ENCODE assay signal across 10 mouse cellular contexts in the genomic region with DNA sequence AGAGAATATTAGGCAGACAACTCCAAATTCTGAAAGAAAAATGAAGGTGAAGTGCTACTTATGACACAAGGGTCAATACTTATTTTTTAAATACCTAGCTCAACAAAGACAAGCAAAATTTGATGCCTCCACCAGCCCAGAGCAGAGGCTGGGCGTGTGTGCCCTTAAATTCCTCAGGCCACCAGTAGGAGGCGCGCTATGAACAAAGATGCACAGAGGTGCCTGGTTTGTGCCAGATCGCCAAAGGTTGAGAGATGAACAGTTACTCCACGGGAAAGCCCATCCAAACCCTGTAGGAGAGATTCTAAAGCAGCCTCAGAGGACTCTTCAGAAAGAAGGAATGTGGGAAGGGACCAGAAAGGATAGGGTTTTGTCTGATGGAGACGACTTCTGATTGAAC. TPM values are rescaled to one million over a fixed set of nuclear protein-coding genes. Genes with fewer than 3 reads are reported as not detected.
DNase-seq lines count a peak whose midpoint lies in the region; ATAC-seq and TF ChIP-seq lines count a peak whose summit lies in the region.
"Had no signal": no experiment of that assay in that cellular context is flagged by ENCODE, and none has a peak within 500 bp of the region (broad histone marks: within the 10 kb centered on the region; RNA-seq: fewer than 3 reads in every experiment).

No protein-coding gene starts in this region.

- 0 out of 2 replicates have a peak, but pooled peaks cover 5% of the 10 kb centered on the region for H3K36me3 ChIP-seq in midbrain, embryonic 14.5 days (ENCODE audit: control insufficient read depth, insufficient read depth, low read length)
- H3K36me3 ChIP-seq in stomach, postnatal 0 days (ENCODE audit: control insufficient read depth, insufficient read depth, low read length) = no peaks in the 10 kb centered on the region; the same call in 1 of the 2 replicates
- H3K36me3 ChIP-seq: midbrain, embryonic 12.5 days had no signal

- peaks cover 6% of the 10 kb centered on the region; the same call in 1 of the 2 replicates for H3K4me1 ChIP-seq in midbrain, embryonic 14.5 days (ENCODE audit: control insufficient read depth, insufficient read depth, low read length)
- no peaks in the 10 kb centered on the region for H3K4me1 ChIP-seq in stomach, postnatal 0 days (replicated peaks; ENCODE audit: control insufficient read depth, insufficient read depth)

- H3K9me3 ChIP-seq in midbrain, embryonic 14.5 days (ENCODE audit: control insufficient read depth, low read length) = no peaks in the 10 kb centered on the region
- H3K9me3 ChIP-seq in stomach, postnatal 0 days (ENCODE audit: control insufficient read depth, low read length) = no peaks in the 10 kb centered on the region
- H3K9me3 ChIP-seq: embryonic facial prominence, embryonic 15.5 days; midbrain, embryonic 12.5 days had no signal

- WGBS in midbrain, embryonic 14.5 days = 16% methylated on average over 6 of the region's 6 CpGs
- 20% methylated on average over 6 of the region's 6 CpGs for WGBS in stomach, postnatal 0 days

- H3K9ac ChIP-seq in midbrain, embryonic 14.5 days (replicated peaks; ENCODE audit: low read length) = no peak overlapping the region
- H3K9ac ChIP-seq in stomach, postnatal 0 days (ENCODE audit: low read length) = no peak overlapping the region
- H3K9ac ChIP-seq: embryonic facial prominence, embryonic 15.5 days; midbrain, embryonic 12.5 days had no signal

- no peak overlapping the region for H3K4me2 ChIP-seq in midbrain, embryonic 14.5 days (ENCODE audit: low read length)
- no peak overlapping the region for H3K4me2 ChIP-seq in stomach, postnatal 0 days (replicated peaks; ENCODE audit: low read depth)
- H3K4me2 ChIP-seq: embryonic facial prominence, embryonic 15.5 days; midbrain, embryonic 12.5 days had no signal

- peak; percentile 91 for TF ChIP-seq CTCF in stomach, postnatal 0 days (IDR thresholded peaks at IDR 0.05; ENCODE audit: low read depth)

- peak; percentile 54 for DNase-seq in layer of hippocampus, adult 11-12 months (ENCODE audit: low spot score)
- DNase-seq in layer of hippocampus, adult 9-11 months = no peak
- DNase-seq in adrenal gland, adult 8-10 months = peak; percentile 17
- peak; percentile 84 for DNase-seq in embryo, embryonic 10.5 days (ENCODE audit: low spot score)
- DNase-seq in heart, postnatal 10 days = peak; percentile 81 to 85
- peak; percentile 50 to 52 for DNase-seq in layer of hippocampus, postnatal 36 days
- DNase-seq in midbrain, embryonic 14.5 days = peak; percentile 66
- DNase-seq in stomach, postnatal 0 days (ENCODE audit: low spot score) = peak; percentile 73

- no peak overlapping the region for H3K4me3 ChIP-seq in midbrain, embryonic 14.5 days (replicated peaks; ENCODE audit: low read depth, low read length)
- H3K4me3 ChIP-seq in stomach, postnatal 0 days (ENCODE audit: low read depth, low read length) = no peak overlapping the region
- H3K4me3 ChIP-seq: embryonic facial prominence, embryonic 15.5 days; midbrain, embryonic 12.5 days had no signal

- H3K27ac ChIP-seq in midbrain, embryonic 14.5 days (replicated peaks; ENCODE audit: low read depth, low read length) = no peak overlapping the region
- H3K27ac ChIP-seq in stomach, postnatal 0 days (replicated peaks) = no peak overlapping the region
- H3K27ac ChIP-seq: embryonic facial prominence, embryonic 15.5 days; midbrain, embryonic 12.5 days had no signal

- no peak for ATAC-seq in midbrain, embryonic 14.5 days (ENCODE audit: low FRiP score, low TSS enrichment)
- ATAC-seq in stomach, postnatal 0 days (ENCODE audit: low FRiP score, low TSS enrichment) = peak; percentile 73; the same call in 1 of the 2 replicates

- no peaks in the 10 kb centered on the region for H3K27me3 ChIP-seq in midbrain, embryonic 14.5 days (ENCODE audit: control insufficient read depth, insufficient read depth, low read length)
- no peaks in the 10 kb centered on the region for H3K27me3 ChIP-seq in stomach, postnatal 0 days (ENCODE audit: control insufficient read depth, insufficient read depth, low read length)
- H3K27me3 ChIP-seq: embryonic facial prominence, embryonic 15.5 days; midbrain, embryonic 12.5 days had no signal

- TF ChIP-seq EP300 in stomach, postnatal 0 days (optimal IDR thresholded peaks at IDR 0.05) = no peak

- intact Hi-C loops in heart, postnatal 10 days (cut with DNase I) = loop anchor here (1.0 kb wide), 1 partner anchor 83 kb away; no protein-coding TSS in a partner anchor

RNA-seq across cellular contexts. Expression of gene Dirc2, which starts 35.1 kb away (rescaled TPM):
- total RNA-seq in adrenal gland, adult 8-10 months (2022) = 10 to 100 TPM; 32.3 to 57.3 (median 43.9) TPM
- total RNA-seq in heart, postnatal 10 days (2021) = 10 to 100 TPM; 47.1 to 50.2 TPM
- total RNA-seq in layer of hippocampus, postnatal 36 days (2021) = 10 to 100 TPM; 67.2 to 68.0 TPM
- 40.5 and 44.5 TPM in 2 replicates for polyA plus RNA-seq in midbrain, embryonic 14.5 days (2014; fragmentation: Nextera tagmentation; extraction: Ambion mirVana)
- 10.9 and 11.5 TPM in 2 replicates for polyA plus RNA-seq in stomach, postnatal 0 days (2015; fragmentation: Nextera tagmentation; extraction: Ambion mirVana)

RNA-seq across cellular contexts. Expression of gene Hspbap1, which starts 36.1 kb away (rescaled TPM):
- 1 to 10 TPM; 6.6 to 9.8 (median 7.8) TPM for total RNA-seq in adrenal gland, adult 8-10 months (2022)
- 1 to 10 TPM; 2.8 to 3.8 TPM for total RNA-seq in heart, postnatal 10 days (2021)
- 1 to 10 TPM; 6.1 to 7.8 TPM for total RNA-seq in layer of hippocampus, postnatal 36 days (2021)
- 13.4 and 18.1 TPM in 2 replicates for polyA plus RNA-seq in midbrain, embryonic 14.5 days (2014; fragmentation: Nextera tagmentation; extraction: Ambion mirVana)
- 6.8 and 7.1 TPM in 2 replicates for polyA plus RNA-seq in stomach, postnatal 0 days (2015; fragmentation: Nextera tagmentation; extraction: Ambion mirVana)
